Mouse (Mus musculus) CH12.LX (cell line): ENCODE measurements around the gene Commd1. TPM values are rescaled to one million over a fixed set of nuclear protein-coding genes. Genes with fewer than 3 reads are reported as not detected.
A peak's percentile ranks its signal among the peaks of the same experiment; 100 is the strongest.

Experiments used
- DNase-seq: peaks from one replicate; pipeline ENCODE4 v3.0.0-alpha.2; 2013; ENCODE audit errors: extremely low read depth
- H3K27ac ChIP-seq: 2 replicates; pipeline ENCODE4 v1.5.1; 2012; ENCODE audit warnings: low read depth, mild to moderate bottlenecking, control low read depth, moderate library complexity; ENCODE audit not compliant: insufficient read depth
- H3K27me3 ChIP-seq: replicated peaks from 2 replicates; pipeline ENCODE3; 2012; ENCODE audit warnings: inconsistent platforms
- H3K36me3 ChIP-seq, 2 experiments: replicated peaks in 1 of 2; 2 replicates each; pipeline versions ENCODE3 to v1.6.1; 2012; ENCODE audit warnings: inconsistent platforms in 1 of 2, low read length in 1 of 2, mild to moderate bottlenecking in 1 of 2, mixed read lengths in 1 of 2, moderate library complexity in 1 of 2; ENCODE audit not compliant: control insufficient read depth in 1 of 2, insufficient read depth in 1 of 2
- H3K4me1 ChIP-seq, 2 experiments: 2 replicates each; pipeline ENCODE4 v1.6.1; 2012; ENCODE audit warnings: inconsistent platforms in 1 of 2, moderate library complexity in 1 of 2; ENCODE audit not compliant: insufficient read depth in 2 of 2, control insufficient read depth in 1 of 2
- H3K4me2 ChIP-seq: 2 replicates; pipeline ENCODE4 v1.6.1; 2012; ENCODE audit warnings: low read depth, mild to moderate bottlenecking, control low read depth; ENCODE audit not compliant: poor library complexity, insufficient read depth, severe bottlenecking
- H3K4me3 ChIP-seq, 3 experiments: fragments of 150-350 bp in 1 of 3; sonication (generic) in 1 of 3; replicated peaks in 1 of 3; 2 replicates each; pipeline versions ENCODE3 to v1.5.1; 2011 to 2012; ENCODE audit warnings: low read depth in 2 of 3, low read length in 2 of 3, mild to moderate bottlenecking in 2 of 3, moderate library complexity in 2 of 3, control low read depth in 1 of 3, improper control_type of control experiment in 1 of 3, inconsistent platforms in 1 of 3, mixed read lengths in 1 of 3; ENCODE audit not compliant: poor library complexity in 1 of 3
- H3K79me2 ChIP-seq: replicated peaks from 2 replicates; pipeline ENCODE4 v1.6.1; 2012; ENCODE audit warnings: mild to moderate bottlenecking, moderate library complexity; ENCODE audit not compliant: control insufficient read depth, poor library complexity, insufficient read depth, severe bottlenecking; ENCODE audit errors: extremely low read depth
- H3K9ac ChIP-seq: 2 replicates; pipeline ENCODE4 v1.6.1; 2012; ENCODE audit warnings: low read depth, mild to moderate bottlenecking, control low read depth, moderate library complexity; ENCODE audit not compliant: insufficient read depth
- H3K9me3 ChIP-seq: replicated peaks from 2 replicates; pipeline ENCODE3; 2012; ENCODE audit warnings: low read length, inconsistent platforms, mixed read lengths
- BHLHE40 ChIP-seq: IDR thresholded peaks from 2 replicates; pipeline ENCODE4 v1.6.1; 2011; ENCODE audit warnings: mild to moderate bottlenecking, low read depth, low read length, improper control_type of control experiment
- CHD1 ChIP-seq: IDR thresholded peaks from 2 replicates; pipeline ENCODE4 v1.6.1; 2012; ENCODE audit warnings: low read depth, low read length, improper control_type of control experiment, inconsistent platforms
- CHD2 ChIP-seq: IDR thresholded peaks from 2 replicates; pipeline ENCODE4 v1.6.1; 2011; ENCODE audit warnings: low read length, improper control_type of control experiment
- CTCF ChIP-seq, 2 experiments: IDR thresholded peaks in 1 of 2; conservative IDR thresholded peaks in 1 of 2; 2 replicates each; pipeline ENCODE4 v1.5.1; 2011 to 2012; ENCODE audit warnings: low read depth in 2 of 2, low read length in 2 of 2, improper control_type of control experiment in 1 of 2, inconsistent platforms in 1 of 2, mild to moderate bottlenecking in 1 of 2, moderate library complexity in 1 of 2
- E2F4 ChIP-seq: IDR thresholded peaks from 2 replicates; pipeline ENCODE4 v1.6.1; 2011; ENCODE audit warnings: low read depth, low read length, improper control_type of control experiment; ENCODE audit not compliant: insufficient replicate concordance
- ELF1 ChIP-seq: IDR thresholded peaks from 2 replicates; pipeline ENCODE4 v1.6.1; 2014; ENCODE audit warnings: low read depth, mild to moderate bottlenecking, inconsistent platforms, low read length, improper control_type of control experiment
- EP300 ChIP-seq: IDR thresholded peaks from 2 replicates; pipeline ENCODE4 v1.6.1; 2011; ENCODE audit warnings: low read length, improper control_type of control experiment
- ETS1 ChIP-seq: conservative IDR thresholded peaks from 2 replicates; pipeline ENCODE4 v1.6.1; 2012; ENCODE audit warnings: low read depth, mild to moderate bottlenecking, inconsistent platforms, low read length, improper control_type of control experiment, moderate library complexity
- JUND ChIP-seq: conservative IDR thresholded peaks from 2 replicates; pipeline ENCODE4 v1.6.1; 2011; ENCODE audit warnings: low read depth, low read length, improper control_type of control experiment
- MAFK ChIP-seq: IDR thresholded peaks from 2 replicates; pipeline ENCODE4 v1.6.1; 2011; ENCODE audit warnings: low read length, improper control_type of control experiment; ENCODE audit not compliant: insufficient replicate concordance
- MAX ChIP-seq: IDR thresholded peaks from 2 replicates; pipeline ENCODE4 v1.6.1; 2011; ENCODE audit warnings: low read length, improper control_type of control experiment
- MEF2A ChIP-seq: IDR thresholded peaks from 2 replicates; pipeline ENCODE4 v1.6.1; 2014; ENCODE audit warnings: low read depth, mild to moderate bottlenecking, inconsistent platforms, low read length, improper control_type of control experiment, borderline replicate concordance
- MXI1 ChIP-seq: IDR thresholded peaks from 2 replicates; pipeline ENCODE4 v1.6.1; 2011; ENCODE audit warnings: mild to moderate bottlenecking, low read depth, low read length, improper control_type of control experiment
- MYC ChIP-seq: IDR thresholded peaks from 2 replicates; pipeline ENCODE4 v1.6.1; 2011; ENCODE audit warnings: low read depth, mild to moderate bottlenecking, improper control_type of control experiment, low read length
- NRF1 ChIP-seq: IDR thresholded peaks from 2 replicates; pipeline ENCODE4 v1.6.1; 2014; ENCODE audit warnings: low read depth, mild to moderate bottlenecking, inconsistent platforms, low read length, improper control_type of control experiment, moderate library complexity
- PAX5 ChIP-seq: IDR thresholded peaks from 2 replicates; pipeline ENCODE4 v1.6.1; 2012; ENCODE audit warnings: low read length, inconsistent platforms, mixed read lengths
- POLR2A ChIP-seq: IDR thresholded peaks from 2 replicates; pipeline ENCODE4 v1.6.1; 2011; ENCODE audit warnings: low read depth, mild to moderate bottlenecking, improper control_type of control experiment, low read length
- POLR2AphosphoS2 ChIP-seq: IDR thresholded peaks from 2 replicates; pipeline ENCODE4 v1.6.1; 2011; ENCODE audit warnings: low read depth, low read length, improper control_type of control experiment
- RAD21 ChIP-seq: IDR thresholded peaks from 2 replicates; pipeline ENCODE4 v1.6.1; 2011; ENCODE audit warnings: low read depth, mild to moderate bottlenecking, low read length, improper control_type of control experiment, moderate library complexity
- RCOR1 ChIP-seq: conservative IDR thresholded peaks from 2 replicates; pipeline ENCODE4 v1.6.1; 2012; ENCODE audit warnings: low read depth, mild to moderate bottlenecking, inconsistent platforms, low read length, improper control_type of control experiment
- SIN3A ChIP-seq: IDR thresholded peaks from 2 replicates; pipeline ENCODE4 v1.6.1; 2012; ENCODE audit warnings: low read length, improper control_type of control experiment, inconsistent platforms
- TBP ChIP-seq: conservative IDR thresholded peaks from 2 replicates; pipeline ENCODE4 v1.6.1; 2011; ENCODE audit warnings: low read depth, low read length, improper control_type of control experiment
- UBTF ChIP-seq: IDR thresholded peaks from 2 replicates; pipeline ENCODE4 v1.6.1; 2012; ENCODE audit warnings: low read depth, mild to moderate bottlenecking, inconsistent platforms, low read length, improper control_type of control experiment, moderate library complexity
- USF1 ChIP-seq: IDR thresholded peaks from 2 replicates; pipeline ENCODE4 v1.6.1; 2014; ENCODE audit warnings: low read depth, mild to moderate bottlenecking, inconsistent platforms, low read length, improper control_type of control experiment
- USF2 ChIP-seq: conservative IDR thresholded peaks from 2 replicates; pipeline ENCODE4 v1.6.1; 2011; ENCODE audit warnings: low read depth, low read length, improper control_type of control experiment
- ZNF384 ChIP-seq: IDR thresholded peaks from 2 replicates; pipeline ENCODE4 v1.6.1; 2012; ENCODE audit warnings: low read depth, low read length, improper control_type of control experiment, inconsistent platforms
- dilution Hi-C: fragments of 300-500 bp; cut with MboI; formaldehyde crosslinking; loops from 2 replicates; pipeline ENCODE4 v1.14.3; 2020; ENCODE audit warnings: low sequenced_read_pairs; ENCODE audit not compliant: extremely low pct_unique_long_range_greater_than_20kb, extremely low pct_ligation_motif_present
- in situ Hi-C: fragments of 300-500 bp; cut with MboI; formaldehyde crosslinking; loops from 3 replicates; pipeline ENCODE4 v1.14.3; 2019; ENCODE audit warnings: low sequenced_read_pairs, low pct_ligation_motif_present, low pct_unique_long_range_greater_than_20kb, mixed read lengths
- polyA plus RNA-seq: library from polyadenylated mRNA; unstranded; fragments of >175 nt; gene quantifications from 2 replicates; pipeline ENCODE4 v1.2.1, GENCODE M21; 2012; ENCODE audit warnings: low read depth; ENCODE audit not compliant: insufficient read length
- total RNA-seq, 2 experiments: library from RNA; depleted of rRNA; stranded (reverse); fragments of 300-350 nt in 1 of 2; fragments of >200 nt in 1 of 2; gene quantifications; 2 replicates each; pipeline ENCODE4 v1.2.3; 2012 to 2014

Commd1 gene
- total and polyA plus RNA-seq, 3 experiments, result 109 to 163 (median 113) TPM

- Histone ChIP-seq H3K27ac (no peak overlapping the region), H3K79me2 (peaks cover 19% of the 10 kb centered on the region), H3K4me3 (peak overlapping the region in 1 of 3 experiments; percentile 92), H3K36me3 (peaks cover 3 to 16% of the 10 kb centered on the region in 2 experiments), H3K9ac (peak overlapping the region; percentile 78; the same call in 1 of the 2 replicates), H3K27me3 (no peaks in the 10 kb centered on the region), H3K4me1 (peaks cover 7 to 37% of the 10 kb centered on the region in 2 experiments), H3K4me2 (peak overlapping the region; percentile 22; the same call in 1 of the 2 replicates), H3K9me3 (no peaks in the 10 kb centered on the region)
- dilution Hi-C loops (no loop called here), in situ Hi-C loops (no loop called here)
- no peak for TF ChIP-seq POLR2A
- TF ChIP-seq USF2, result no peak
- no peak for TF ChIP-seq PAX5
- no peak for TF ChIP-seq SIN3A
- no peak for TF ChIP-seq E2F4
- no peak for TF ChIP-seq RAD21
- no peak for TF ChIP-seq UBTF
- TF ChIP-seq MEF2A, result no peak
- no peak for TF ChIP-seq TBP
- no peak for TF ChIP-seq MAX
- TF ChIP-seq CHD2, result no peak
- TF ChIP-seq ETS1, result no peak
- TF ChIP-seq POLR2AphosphoS2, result no peak
- TF ChIP-seq CTCF (conservative IDR thresholded peaks at IDR 0.05 in 1 of 2, IDR thresholded peaks at IDR 0.05 in 1 of 2; ENCODE audit: low read depth in 2 of 2, low read length in 2 of 2), result no peak
- TF ChIP-seq ELF1, result no peak
- TF ChIP-seq EP300, result no peak
- TF ChIP-seq BHLHE40, result no peak
- no peak for TF ChIP-seq ZNF384
- no peak for TF ChIP-seq USF1
- no peak for DNase-seq
These were observed 664 bp upstream of the Commd1 start for GRCm38 (mm10) chr11:22982846-22983245.

GRCm38 (mm10) chr11:22981543-22981950 is 635 bp downstream of the Commd1 start:
- in situ Hi-C loops, result no loop called here
- peak overlapping the region; percentile 94 for H3K4me2 ChIP-seq
- H3K27me3 ChIP-seq, result no peaks in the 10 kb centered on the region
- peaks cover 21% of the 10 kb centered on the region for H3K79me2 ChIP-seq
- TF ChIP-seq JUND (no peak), E2F4 (no peak), ETS1 (0 out of 2 replicates have a peak, but pooled peaks have one; percentile 4), RCOR1 (no peak; the same call in 1 of the 2 replicates), MXI1 (no peak), PAX5 (no peak), MAFK (no peak), EP300 (no peak), MAX (peak; percentile 38), MYC (0 out of 2 replicates have a peak, but pooled peaks have one; percentile 41), CHD1 (peak; percentile 52; the same call in 1 of the 2 replicates), POLR2A (no peak), NRF1 (no peak)
- H3K4me1 ChIP-seq, result peaks cover 10 to 45% of the 10 kb centered on the region in 2 experiments
- dilution Hi-C loops, result no loop called here
- no peak for DNase-seq
- H3K9me3 ChIP-seq, result no peaks in the 10 kb centered on the region
- peaks cover 3 to 26% of the 10 kb centered on the region in 2 experiments for H3K36me3 ChIP-seq
- peak overlapping the region; percentile 53 to 92 (median 68) for H3K4me3 ChIP-seq
- H3K9ac ChIP-seq, result peak overlapping the region; percentile 78
- H3K27ac ChIP-seq, result peak overlapping the region; percentile 74
